In genomic region chr11:76487024-76487423, GRCm38 (mm10) we compare ENCODE assay signal across 23 mouse cellular contexts.
DNase-seq lines count a peak whose midpoint lies in the region; ATAC-seq and TF ChIP-seq lines count a peak whose summit lies in the region.
"Had no signal": no experiment of that assay in that cellular context is flagged by ENCODE, and none has a peak within 500 bp of the region (broad histone marks: within the 10 kb centered on the region; RNA-seq: fewer than 3 reads in every experiment).

No protein-coding gene starts in this region.

- peaks cover 71% of the 10 kb centered on the region for H3K4me1 ChIP-seq in heart, embryonic 11.5 days (ENCODE audit: control insufficient read depth, insufficient read depth, low read length)
- peaks cover 39% of the 10 kb centered on the region for H3K4me1 ChIP-seq in lung, embryonic 16.5 days (replicated peaks; ENCODE audit: control insufficient read depth, insufficient read depth, low read length)
- peaks cover 47% of the 10 kb centered on the region for H3K4me1 ChIP-seq in olfactory bulb, adult 2 months (ENCODE audit: control insufficient read depth, insufficient read depth, low read length)
- H3K4me1 ChIP-seq in hindbrain, embryonic 16.5 days (ENCODE audit: control insufficient read depth, insufficient read depth, low read depth, low read length) = peaks cover 27% of the 10 kb centered on the region

- H3K9ac ChIP-seq in heart, embryonic 11.5 days (ENCODE audit: low read depth, low read length) = no peak overlapping the region
- H3K9ac ChIP-seq in lung, embryonic 16.5 days (ENCODE audit: low read length) = no peak overlapping the region
- H3K9ac ChIP-seq in hindbrain, embryonic 16.5 days (ENCODE audit: low read depth, low read length) = no peak overlapping the region
- H3K9ac ChIP-seq: embryonic facial prominence, embryonic 13.5 days; embryonic facial prominence, embryonic 15.5 days; forebrain, embryonic 12.5 days had no signal

- TF ChIP-seq POLR2A in myocyte (IDR thresholded peaks at IDR 0.05; ENCODE audit: insufficient read length, low read depth) = no peak
- no peak for TF ChIP-seq POLR2A in olfactory bulb, adult 2 months (IDR thresholded peaks at IDR 0.05; ENCODE audit: insufficient read depth, low read depth, low read length)

- no peak for ATAC-seq in heart, embryonic 11.5 days (replicated peaks; ENCODE audit: insufficient number of reproducible peaks, low FRiP score, low TSS enrichment)
- peak; percentile 75 for ATAC-seq in lung, embryonic 16.5 days (ENCODE audit: low read depth)
- no peak for ATAC-seq in hindbrain, embryonic 16.5 days
- ATAC-seq: forebrain, embryonic 14.5 days had no signal

- no peak overlapping the region for H3ac ChIP-seq in myocyte (ENCODE audit: control insufficient read depth, insufficient read length)

- peaks cover 96% of the 10 kb centered on the region for H3K79me2 ChIP-seq in myocyte (ENCODE audit: control insufficient read depth, insufficient read depth)

- WGBS in heart, embryonic 11.5 days (ENCODE audit: insufficient replicate concordance) = 77% methylated on average over 5 of the region's 5 CpGs
- 54% methylated on average over 5 of the region's 5 CpGs for WGBS in lung, embryonic 16.5 days
- WGBS in olfactory bulb, adult 2 months = 53% methylated on average over 5 of the region's 5 CpGs
- WGBS in hindbrain, embryonic 16.5 days = 82% methylated on average over 5 of the region's 5 CpGs

- H3K27ac ChIP-seq in heart, embryonic 11.5 days (ENCODE audit: low read depth, low read length) = peak overlapping the region; percentile 7; the same call in 1 of the 2 replicates
- no peak overlapping the region for H3K27ac ChIP-seq in lung, embryonic 16.5 days (ENCODE audit: low read length)
- H3K27ac ChIP-seq in olfactory bulb, adult 2 months (ENCODE audit: insufficient read depth, low read depth, low read length) = peak overlapping the region; percentile 48
- H3K27ac ChIP-seq in hindbrain, embryonic 16.5 days (ENCODE audit: low read depth, low read length) = no peak overlapping the region
- H3K27ac ChIP-seq: embryonic facial prominence, embryonic 13.5 days; embryonic facial prominence, embryonic 15.5 days; forebrain, embryonic 10.5 days; forebrain, embryonic 12.5 days had no signal

- no peak for DNase-seq in heart, postnatal 14 days
- DNase-seq in lung, adult 18-20 months = no peak
- DNase-seq: adrenal gland, adult 2 months; adrenal gland, postnatal 10 days; adrenal gland, postnatal 25 days; cerebellum, adult 11 months; cerebellum, adult 18-20 months; cerebellum, adult 8-10 months; cerebellum, adult 9-11 months; cerebellum, postnatal 14 days; cerebellum, postnatal 36 days; embryo, embryonic 11 days had no signal

- no peaks in the 10 kb centered on the region for H3K27me3 ChIP-seq in heart, embryonic 11.5 days (ENCODE audit: control insufficient read depth, insufficient read depth, low read length)
- no peaks in the 10 kb centered on the region for H3K27me3 ChIP-seq in lung, embryonic 16.5 days (ENCODE audit: control insufficient read depth, insufficient read depth, low read depth, low read length)
- no peaks in the 10 kb centered on the region for H3K27me3 ChIP-seq in myocyte (ENCODE audit: control insufficient read depth, insufficient read depth, insufficient read length)
- no peaks in the 10 kb centered on the region for H3K27me3 ChIP-seq in hindbrain, embryonic 16.5 days (replicated peaks; ENCODE audit: control insufficient read depth, insufficient read depth, low read length)
- H3K27me3 ChIP-seq: embryonic facial prominence, embryonic 13.5 days; embryonic facial prominence, embryonic 15.5 days; forebrain, embryonic 12.5 days had no signal

- no peak overlapping the region for H3K4me2 ChIP-seq in heart, embryonic 11.5 days
- no peak overlapping the region for H3K4me2 ChIP-seq in lung, embryonic 16.5 days (ENCODE audit: low read depth, low read length)
- no peak overlapping the region for H3K4me2 ChIP-seq in myocyte (ENCODE audit: low read depth)
- no peak overlapping the region for H3K4me2 ChIP-seq in hindbrain, embryonic 16.5 days (ENCODE audit: low read length)
- H3K4me2 ChIP-seq: embryonic facial prominence, embryonic 13.5 days; embryonic facial prominence, embryonic 15.5 days; forebrain, embryonic 12.5 days had no signal

- H3K36me3 ChIP-seq in heart, embryonic 11.5 days (ENCODE audit: control insufficient read depth, insufficient read depth, low read length) = no peaks in the 10 kb centered on the region
- H3K36me3 ChIP-seq in lung, embryonic 16.5 days (ENCODE audit: control insufficient read depth, insufficient read depth, low read length) = no peaks in the 10 kb centered on the region
- peaks cover 17% of the 10 kb centered on the region for H3K36me3 ChIP-seq in myocyte (ENCODE audit: control insufficient read depth, insufficient read depth)
- H3K36me3 ChIP-seq in hindbrain, embryonic 16.5 days (ENCODE audit: control insufficient read depth, insufficient read depth, low read length) = no peaks in the 10 kb centered on the region

- intact Hi-C loops in heart, postnatal 14 days (cut with DNase I) = no loop called here

- H3K9me3 ChIP-seq in heart, embryonic 11.5 days (replicated peaks; ENCODE audit: control insufficient read depth, low read length) = no peaks in the 10 kb centered on the region
- no peaks in the 10 kb centered on the region for H3K9me3 ChIP-seq in lung, embryonic 16.5 days (ENCODE audit: control insufficient read depth, low read length)
- no peaks in the 10 kb centered on the region for H3K9me3 ChIP-seq in hindbrain, embryonic 16.5 days (ENCODE audit: control insufficient read depth, low read length)
- H3K9me3 ChIP-seq: embryonic facial prominence, embryonic 13.5 days; embryonic facial prominence, embryonic 15.5 days; forebrain, embryonic 10.5 days; forebrain, embryonic 12.5 days had no signal

- no peak for TF ChIP-seq CTCF in olfactory bulb, adult 2 months (IDR thresholded peaks at IDR 0.05; ENCODE audit: insufficient read depth, low read depth, low read length)

- no peak overlapping the region for H3K4me3 ChIP-seq in heart, embryonic 11.5 days (ENCODE audit: low read depth, low read length)
- H3K4me3 ChIP-seq in lung, embryonic 16.5 days (ENCODE audit: low read length) = no peak overlapping the region
- H3K4me3 ChIP-seq in myocyte = no peak overlapping the region
- H3K4me3 ChIP-seq in olfactory bulb, adult 2 months (ENCODE audit: insufficient read depth, low read depth, low read length) = no peak overlapping the region
- no peak overlapping the region for H3K4me3 ChIP-seq in hindbrain, embryonic 16.5 days (ENCODE audit: low read length)
- H3K4me3 ChIP-seq: embryonic facial prominence, embryonic 13.5 days; embryonic facial prominence, embryonic 15.5 days; erythroblast, embryonic 14.5 days; forebrain, embryonic 10.5 days; forebrain, embryonic 12.5 days had no signal

TF ChIP-seq in myocyte, 11 proteins besides CTCF, POLR2A, EP300 and RAD21:
- TF ChIP-seq TCF12 (IDR thresholded peaks at IDR 0.05; ENCODE audit: insufficient read depth, poor library complexity, severe bottlenecking) = no peak
- peak in 2 of 3 experiments; percentile 72 to 96 for TF ChIP-seq MYOD1 (IDR thresholded peaks at IDR 0.05; ENCODE audit: control insufficient read depth in 1 of 3, insufficient read length in 2 of 3, low read depth in 2 of 3)
- no peak for TF ChIP-seq CEBPB (IDR thresholded peaks at IDR 0.05; ENCODE audit: insufficient read depth, poor library complexity, severe bottlenecking)
- TF ChIP-seq TCF3 (IDR thresholded peaks at IDR 0.05; ENCODE audit: insufficient read length, low read depth) = peak; percentile 73
- no peak for TF ChIP-seq MAX (IDR thresholded peaks at IDR 0.05; ENCODE audit: low read depth)
- no peak for TF ChIP-seq USF1 (IDR thresholded peaks at IDR 0.05; ENCODE audit: low read depth)
- TF ChIP-seq REST (IDR thresholded peaks at IDR 0.05; ENCODE audit: insufficient read depth, insufficient read length) = no peak
- TF ChIP-seq E2F4 (IDR thresholded peaks at IDR 0.05; ENCODE audit: insufficient read depth) = no peak
- TF ChIP-seq MYOG (IDR thresholded peaks at IDR 0.05; ENCODE audit: control insufficient read depth in 1 of 3, insufficient read depth in 1 of 3, insufficient read length in 2 of 3, low read depth in 2 of 3) = peak in 2 of 3 experiments; percentile 43 to 91

Comparison
In these comparisons a context has a peak if more than half of its experiments do, and no peak if none do; other contexts are left out.
1. H3K27ac ChIP-seq: peak in heart, embryonic 11.5 days (single experiment) and olfactory bulb, adult 2 months (single experiment); none in lung, embryonic 16.5 days (single experiment) and hindbrain, embryonic 16.5 days (single experiment).